Mouse (Mus musculus): ENCODE data around the gene Arl1.
"Not testable (repeated sequence)": the region's sequence is repeated elsewhere in the genome, so short reads cannot be mapped to it uniquely, and the experiment has no call there.

Gene Arl1

DNA sequence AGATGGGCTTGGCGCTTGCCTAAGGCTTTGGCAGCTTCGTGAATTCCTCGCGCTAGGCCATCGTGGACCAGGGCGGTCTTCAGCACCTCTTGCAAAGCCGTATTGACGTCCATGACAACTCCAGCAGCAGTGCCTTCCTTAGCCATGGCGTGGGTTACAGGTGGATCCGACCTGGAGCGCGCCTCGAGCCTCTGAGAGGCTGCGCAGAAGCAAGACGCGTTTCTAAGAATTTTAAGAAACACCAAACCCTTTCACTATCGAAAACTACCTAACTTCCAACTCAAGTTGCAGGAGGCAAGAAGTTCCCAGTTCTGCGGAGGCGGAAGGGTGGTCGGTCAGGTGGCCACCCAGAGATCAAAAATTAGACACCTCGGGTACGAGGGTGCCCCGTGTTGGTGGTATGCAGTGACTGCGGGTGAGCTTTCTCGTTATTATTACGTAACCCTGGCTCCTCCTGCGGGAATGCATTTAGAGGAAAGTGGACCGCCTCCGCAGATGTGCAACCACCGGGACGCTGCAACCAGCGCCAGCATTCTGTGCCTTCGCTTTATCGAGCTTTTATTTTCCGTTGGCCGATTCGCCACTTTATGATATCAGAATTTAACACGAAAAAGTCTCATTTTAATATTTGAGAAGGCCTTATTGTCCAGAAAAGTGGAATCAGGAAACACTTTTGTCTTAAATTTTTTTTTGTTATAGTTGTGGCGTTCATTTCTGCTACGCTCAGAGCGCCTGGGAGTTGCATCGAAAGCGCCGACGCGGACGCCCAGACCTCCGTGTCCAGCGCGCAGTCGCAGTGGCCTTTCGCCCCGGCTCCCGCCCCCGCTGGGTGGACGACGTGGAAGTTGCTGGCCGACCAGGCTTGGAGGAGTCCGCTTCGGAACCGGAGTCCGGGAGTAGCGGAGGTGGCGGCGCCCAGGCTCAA, at the start of gene Arl1:
Arl1 (plus strand) TSS at position 288 of the 925 bp plus-strand sequence.
- peak; percentile 85 for DNase-seq (ENCODE audit: low spot score)

DNA sequence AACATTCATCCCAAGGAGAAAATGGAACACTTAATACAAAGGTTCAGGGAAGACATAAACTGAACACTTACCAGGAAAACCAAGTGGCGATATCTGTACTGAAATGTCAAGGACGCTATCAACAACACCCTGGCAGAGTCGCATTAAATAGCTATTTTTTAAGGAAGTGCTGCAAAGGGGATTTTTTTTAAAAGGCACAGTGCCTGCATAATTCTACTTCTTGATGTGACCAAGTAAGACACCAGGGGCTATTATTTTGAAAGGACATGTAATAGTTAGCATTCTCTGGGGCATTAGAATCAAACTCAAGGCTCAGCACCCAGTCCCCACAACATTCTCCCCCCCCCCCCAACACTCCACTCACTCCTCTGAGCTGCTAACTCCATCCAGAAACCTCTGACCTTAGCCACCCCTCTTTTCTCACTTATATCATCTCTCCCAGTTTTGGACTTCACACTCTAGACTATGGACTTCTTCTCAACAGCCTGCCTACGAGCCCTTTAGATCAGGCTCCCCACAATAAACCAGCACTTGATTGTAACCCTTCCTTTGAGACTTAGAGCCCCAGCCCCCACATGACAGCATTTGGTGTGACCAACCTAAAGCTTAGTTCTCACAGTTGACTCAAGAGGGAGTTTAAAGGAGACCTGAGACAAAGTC, 47.6 kb upstream of the Arl1 start:
- DNase-seq (ENCODE audit: low spot score) = no peak

DNA sequence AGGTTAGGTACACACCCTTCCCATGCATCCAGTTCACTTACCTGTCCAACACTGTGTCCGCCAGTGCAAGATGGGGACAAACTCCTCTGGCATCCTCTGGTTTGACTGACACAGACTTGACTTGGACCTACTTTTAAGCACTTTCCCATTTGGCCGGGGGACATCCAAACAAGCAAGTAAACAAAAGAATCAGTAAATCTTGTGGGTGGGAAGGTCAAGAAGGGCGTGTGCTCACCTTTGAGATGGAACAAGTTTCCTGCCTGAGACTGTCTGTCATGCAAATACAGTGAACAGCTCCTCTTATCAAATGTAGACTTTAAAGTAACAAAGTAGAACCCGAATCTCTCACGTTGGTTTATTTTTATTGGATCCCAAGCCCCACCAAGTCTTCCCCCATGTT, 45.7 kb upstream of the Arl1 start, which contains the start of gene Spic:
Spic (minus strand) TSS at position 91 of the 400 bp plus-strand sequence.
- DNase-seq (ENCODE audit: low spot score) = no peak

DNA sequence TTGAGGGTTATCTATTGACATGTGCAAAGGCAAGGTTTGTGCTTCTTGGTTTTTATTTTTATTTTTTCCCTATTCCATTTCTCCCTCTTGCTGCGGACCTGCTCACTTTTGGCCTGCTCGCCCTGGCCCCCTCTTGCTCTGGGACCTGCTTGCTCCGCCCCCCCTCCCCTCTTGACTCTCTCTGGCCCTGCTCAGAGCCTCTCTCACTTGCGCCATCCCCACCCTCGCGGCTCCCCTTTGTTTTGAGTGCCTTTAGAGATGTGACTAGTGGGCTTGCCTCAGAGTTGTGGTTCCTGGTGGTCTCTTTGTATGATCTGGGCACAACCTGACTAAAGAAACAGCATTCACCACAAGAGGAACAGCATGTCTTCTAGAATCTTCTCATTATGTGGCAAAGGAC, 29.7 kb upstream of the Arl1 start:
- no peak for DNase-seq (ENCODE audit: low spot score)

DNA sequence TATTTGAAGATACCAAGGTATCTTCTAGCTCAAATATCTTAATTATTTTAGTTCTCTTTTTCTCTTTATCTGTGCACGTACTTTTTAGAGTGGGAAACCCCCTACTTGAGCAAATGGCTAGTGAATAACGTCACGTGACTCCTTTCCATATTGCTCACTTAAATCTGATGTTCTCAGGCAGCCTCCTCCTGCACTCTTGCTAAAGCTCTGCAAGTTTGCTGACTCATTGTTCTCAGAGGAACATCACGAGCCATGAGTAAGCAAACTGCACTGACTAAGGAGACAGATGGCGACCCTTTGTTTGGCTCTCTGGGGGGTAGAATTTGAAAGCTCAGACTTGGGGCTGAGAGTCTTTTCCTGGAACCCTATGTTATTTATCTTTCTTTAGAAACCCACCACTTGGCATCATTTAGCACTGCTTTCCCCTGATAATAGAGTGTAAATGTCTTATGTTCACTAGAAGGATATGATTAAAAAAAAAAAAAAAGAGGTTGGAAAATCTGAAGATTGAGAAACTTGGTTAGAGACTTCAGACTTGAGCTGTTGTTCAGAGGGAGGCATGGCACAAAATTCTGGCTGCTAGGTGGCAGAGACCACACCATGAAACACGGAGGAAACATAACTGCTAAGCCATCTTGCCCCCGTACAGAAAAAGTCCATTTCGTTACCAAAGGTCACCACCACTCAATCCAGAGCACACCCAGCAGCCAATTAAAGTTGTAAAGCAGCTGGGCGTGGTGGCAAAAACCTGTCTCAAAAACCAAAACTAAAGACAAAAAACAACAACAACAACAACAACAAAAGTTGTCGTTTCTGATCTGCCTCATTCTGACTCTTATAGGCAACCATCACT, 21.8 kb upstream of the Arl1 start:
- DNase-seq (ENCODE audit: low spot score) = peak; percentile 45

DNA sequence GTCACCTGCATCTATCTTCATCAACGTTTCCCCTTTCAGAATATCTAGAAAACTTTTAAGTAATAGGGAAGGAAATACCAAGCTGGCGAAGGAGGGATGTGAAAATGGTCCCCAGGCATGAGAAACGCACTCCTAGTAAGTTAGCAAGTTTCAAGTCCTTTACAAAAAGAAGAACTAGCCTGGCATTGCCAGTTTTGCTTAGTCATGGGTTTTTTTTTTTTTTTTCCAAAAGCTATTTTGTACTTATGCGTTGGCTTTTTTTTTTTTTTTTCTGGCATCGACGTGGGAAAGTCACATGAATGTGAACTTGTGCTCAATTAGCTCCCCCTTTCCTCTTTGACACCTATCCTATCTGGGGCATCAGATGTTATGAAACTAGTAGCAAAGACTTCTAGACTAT, 18.3 kb upstream of the Arl1 start:
- DNase-seq (ENCODE audit: low spot score) = no peak

DNA sequence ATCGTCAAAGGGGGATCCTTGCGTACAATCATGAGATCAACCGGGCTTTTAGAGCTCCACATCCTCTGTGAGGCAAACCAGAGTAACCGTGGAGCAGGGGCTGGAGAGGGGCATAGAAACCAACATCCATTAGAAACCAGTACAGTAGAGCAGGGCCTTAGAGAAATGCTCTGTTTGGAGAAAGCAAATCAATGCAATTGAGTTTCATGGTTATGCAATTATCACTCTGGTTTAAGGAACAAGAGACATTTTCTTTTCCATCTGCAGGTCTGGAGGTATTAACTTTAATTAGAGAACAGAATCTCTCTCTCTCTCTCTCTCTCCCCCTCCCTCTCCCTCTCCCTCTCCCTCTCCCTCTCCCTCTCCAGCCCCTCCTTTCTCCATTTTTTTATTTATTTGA, 15.9 kb upstream of the Arl1 start:
- no peak for DNase-seq (ENCODE audit: low spot score)

DNA sequence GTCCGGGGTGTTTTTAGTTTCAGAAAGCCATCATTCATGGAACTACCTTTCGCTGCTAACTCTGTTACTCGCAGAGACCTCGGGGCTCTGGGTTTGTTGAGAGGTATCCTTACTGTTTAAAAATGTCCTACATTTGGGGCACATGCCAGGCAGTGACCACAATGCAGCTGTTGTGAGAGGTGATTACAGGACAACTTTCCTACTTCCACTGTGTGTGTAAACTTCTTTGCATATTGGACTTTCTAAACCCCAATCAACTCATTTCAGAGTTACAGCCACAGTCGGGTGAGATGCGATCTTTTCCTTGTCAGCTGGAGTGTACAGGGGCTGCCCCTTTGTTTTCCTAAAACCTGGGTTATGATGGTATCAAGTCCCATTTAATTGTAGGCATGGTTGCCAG, 15.0 kb upstream of the Arl1 start:
- DNase-seq (ENCODE audit: low spot score) = no peak

DNA sequence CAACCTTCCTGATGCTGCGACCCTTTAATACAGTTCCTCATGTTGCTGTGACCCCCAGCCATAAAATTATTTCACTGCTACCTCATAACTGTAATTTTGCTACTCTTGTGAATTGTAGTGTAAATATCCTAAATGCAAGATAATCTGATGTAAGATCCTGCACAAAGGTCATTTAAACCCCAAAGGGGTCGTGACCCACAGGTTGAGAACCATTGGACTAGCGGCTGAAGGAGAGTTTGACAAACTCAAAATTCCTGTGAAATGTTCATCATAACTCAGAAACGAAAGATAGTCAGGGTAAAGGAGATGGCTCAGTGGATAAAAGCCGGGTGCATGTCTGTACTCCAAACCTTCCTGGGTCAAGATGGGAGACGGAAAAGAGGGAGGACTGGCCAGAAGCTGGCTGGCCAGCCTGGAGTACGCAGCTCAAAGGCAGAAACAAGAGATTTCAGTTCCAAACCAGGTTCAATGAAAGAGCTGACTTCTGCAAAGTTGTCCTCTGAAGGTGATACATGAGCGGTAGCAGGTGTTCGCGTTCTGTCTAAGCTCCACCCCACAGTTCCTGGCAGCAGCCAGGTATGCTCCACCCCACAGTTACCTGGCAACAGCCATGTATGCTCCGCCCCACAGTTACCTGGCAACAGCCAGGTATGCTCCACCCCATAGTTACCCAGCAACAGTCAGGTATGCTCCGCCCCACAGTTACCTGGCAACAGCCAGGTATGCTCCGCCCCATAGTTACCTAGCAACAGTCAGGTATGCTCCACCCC, 13.5 kb upstream of the Arl1 start:
- no peak for DNase-seq (ENCODE audit: low spot score)

DNA sequence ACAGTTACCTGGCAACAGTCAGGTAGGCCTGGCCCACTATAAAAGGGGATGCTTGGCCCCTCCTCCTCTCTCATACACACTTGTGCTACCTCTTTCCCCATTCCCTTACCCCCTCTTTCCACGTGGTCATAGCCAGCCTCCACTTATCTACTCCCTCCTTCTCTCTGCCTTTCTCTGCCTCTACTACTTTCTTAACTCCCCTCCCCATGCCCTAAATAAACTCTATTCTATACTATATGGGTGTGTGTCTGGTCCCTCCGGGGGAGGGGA, 13.0 kb upstream of the Arl1 start:
- DNase-seq (ENCODE audit: low spot score) = no peak

DNA sequence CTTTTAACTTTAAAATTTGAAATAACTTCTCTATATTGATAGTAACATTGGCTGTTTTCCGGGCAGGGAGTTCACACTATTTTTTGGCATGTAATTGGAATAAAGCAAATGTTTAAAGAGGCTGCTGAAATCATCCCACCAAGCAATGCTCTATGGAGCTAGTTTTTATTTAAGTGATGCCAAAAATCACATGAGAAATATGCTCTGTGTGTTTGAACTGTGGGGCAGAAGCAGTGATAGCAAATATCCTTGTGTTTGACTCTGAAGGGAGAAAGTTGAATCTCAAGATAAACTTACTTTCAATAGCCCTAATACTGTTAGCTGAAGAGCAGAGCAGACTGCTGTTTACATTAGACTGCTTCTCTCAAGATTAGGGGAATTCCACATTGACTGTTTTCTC, 11.0 kb upstream of the Arl1 start:
- DNase-seq (ENCODE audit: low spot score) = no peak

DNA sequence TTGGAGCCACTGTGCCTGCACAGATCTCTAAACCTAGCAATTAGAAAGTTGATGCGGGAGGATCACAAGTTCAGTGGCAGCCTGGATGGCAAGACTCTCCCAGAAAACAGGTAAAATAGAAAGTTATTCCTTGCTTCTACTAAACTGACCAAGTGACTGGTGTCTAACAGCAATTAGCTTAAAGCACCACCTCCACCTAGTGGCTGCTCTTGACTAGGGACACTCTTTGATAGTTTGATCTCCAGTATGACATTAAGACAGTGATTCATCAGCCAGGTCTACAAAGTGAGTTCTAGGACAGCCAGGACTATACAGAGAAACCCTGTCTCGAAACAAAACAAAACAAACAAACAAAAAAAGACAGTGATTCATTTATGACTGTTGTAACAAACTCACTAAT, 5.3 kb upstream of the Arl1 start:
- DNase-seq (ENCODE audit: low spot score) = no peak

DNA sequence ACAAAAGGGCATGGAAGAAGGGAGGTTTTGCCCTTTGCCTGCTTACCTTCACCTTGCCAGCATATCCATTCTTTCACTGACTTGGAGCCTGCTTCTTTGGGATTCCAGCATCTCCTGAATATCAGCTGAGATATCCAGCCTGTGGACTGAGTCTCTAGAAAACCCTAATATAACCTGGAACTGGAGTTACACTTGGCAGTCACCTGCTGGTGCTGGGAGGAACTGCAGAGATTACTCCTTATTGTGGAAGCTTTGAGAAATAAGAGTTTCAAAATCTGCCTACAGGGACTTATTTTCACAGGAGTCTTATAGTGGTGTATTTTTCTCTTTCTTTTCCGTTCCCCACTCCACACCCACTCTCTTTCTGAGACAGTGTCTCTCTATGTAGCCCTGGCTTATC, 3.5 kb upstream of the Arl1 start:
- DNase-seq (ENCODE audit: low spot score) = peak; percentile 45

DNA sequence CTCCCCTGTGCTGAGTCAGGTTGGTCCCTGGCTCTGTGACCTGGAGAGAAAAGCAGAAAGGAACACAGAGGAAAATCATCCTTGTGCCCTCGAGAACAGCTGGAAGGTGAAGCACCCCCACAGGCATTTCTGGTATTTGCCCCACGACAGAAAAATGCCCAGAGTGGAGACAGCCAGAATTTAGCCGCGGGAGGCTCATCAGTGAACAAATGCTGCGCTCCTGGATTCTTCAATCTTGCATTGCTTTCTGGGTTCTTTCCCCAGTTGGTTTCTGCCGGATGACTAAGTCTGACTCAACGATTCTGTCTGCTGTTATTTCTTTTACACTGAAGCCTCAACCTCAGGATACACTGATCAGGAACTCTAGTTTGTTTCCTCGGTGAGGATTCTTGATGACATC, 2.5 kb upstream of the Arl1 start:
- DNase-seq (ENCODE audit: low spot score) = no peak

DNA sequence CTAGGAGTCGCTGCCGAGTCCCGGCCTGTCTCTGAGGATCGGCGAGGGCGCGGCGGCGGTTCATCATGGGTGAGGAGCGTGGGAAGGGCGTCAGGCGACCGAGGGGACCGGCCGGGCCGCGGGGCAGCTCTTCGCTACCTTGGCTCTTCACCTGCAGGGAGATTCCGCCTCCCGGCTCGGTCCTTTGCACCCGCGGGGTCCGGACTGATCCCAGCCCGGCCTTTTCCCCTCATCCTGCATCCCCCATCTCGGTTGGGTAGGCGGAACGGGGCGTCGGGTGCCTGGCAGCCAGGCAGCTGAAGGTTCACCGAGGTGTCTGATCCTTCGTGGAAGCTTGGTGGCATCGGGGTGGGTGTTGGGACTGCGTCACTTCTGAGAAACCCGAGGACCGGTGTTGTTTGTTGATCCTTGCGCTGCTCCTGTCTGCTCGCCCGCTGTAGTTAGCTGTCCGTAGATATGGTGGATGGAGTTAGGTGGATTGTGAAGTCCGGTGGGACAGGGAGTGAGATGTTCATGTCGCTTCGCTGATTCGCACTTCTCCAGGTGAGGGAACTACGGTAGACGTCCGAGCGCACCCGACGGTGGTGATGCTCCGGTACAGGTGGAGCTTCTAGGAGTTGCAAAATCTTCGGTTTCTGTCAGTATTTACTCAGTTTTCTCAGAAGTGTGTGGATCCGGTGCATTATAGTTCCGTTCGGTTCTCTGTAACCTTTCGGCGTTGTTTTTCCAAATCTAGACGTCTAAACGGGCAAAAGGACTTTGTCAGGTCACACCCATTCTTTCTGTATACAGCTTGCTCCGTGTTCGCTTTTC, 1.0 kb downstream of the Arl1 start:
- no peak for DNase-seq (ENCODE audit: low spot score)

DNA sequence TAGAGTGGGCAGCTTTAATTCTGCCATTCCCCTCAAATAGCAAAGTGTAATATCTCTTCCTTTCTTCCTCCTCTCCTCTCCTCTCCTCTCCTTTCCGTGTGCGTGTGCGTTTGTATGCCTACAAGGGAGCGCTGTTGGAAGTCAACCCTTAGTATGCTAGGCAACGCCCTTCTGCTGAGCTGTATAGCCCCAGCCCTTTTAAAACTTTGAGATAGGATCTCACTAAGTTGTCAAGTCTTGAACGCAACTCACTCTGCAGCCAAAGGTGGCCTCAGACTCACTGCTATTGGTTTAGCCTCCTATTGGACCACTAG, 1.6 kb downstream of the Arl1 start:
- DNase-seq (ENCODE audit: low spot score) = no peak

DNA sequence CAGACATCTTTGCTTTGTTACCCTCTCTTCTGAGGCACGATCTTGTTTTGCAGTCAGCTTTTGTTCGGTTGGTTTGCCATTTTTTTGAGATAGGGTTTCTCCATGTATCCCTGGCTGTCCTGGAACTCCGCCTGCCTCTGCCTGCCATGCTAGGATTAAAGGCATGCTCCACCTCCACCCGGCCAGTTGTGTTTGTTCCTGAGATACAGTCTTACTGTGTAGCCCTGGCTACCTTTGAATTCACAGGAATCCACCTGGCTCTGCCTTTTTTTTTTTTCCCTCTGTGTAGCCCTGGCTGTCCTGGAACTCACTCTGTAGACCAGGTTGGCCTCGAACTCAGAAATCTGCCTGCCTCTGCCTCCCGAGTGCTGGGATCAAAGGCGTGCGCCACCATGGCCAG, 8.4 kb downstream of the Arl1 start:
- not testable (repeated sequence) for DNase-seq (ENCODE audit: low spot score)

DNA sequence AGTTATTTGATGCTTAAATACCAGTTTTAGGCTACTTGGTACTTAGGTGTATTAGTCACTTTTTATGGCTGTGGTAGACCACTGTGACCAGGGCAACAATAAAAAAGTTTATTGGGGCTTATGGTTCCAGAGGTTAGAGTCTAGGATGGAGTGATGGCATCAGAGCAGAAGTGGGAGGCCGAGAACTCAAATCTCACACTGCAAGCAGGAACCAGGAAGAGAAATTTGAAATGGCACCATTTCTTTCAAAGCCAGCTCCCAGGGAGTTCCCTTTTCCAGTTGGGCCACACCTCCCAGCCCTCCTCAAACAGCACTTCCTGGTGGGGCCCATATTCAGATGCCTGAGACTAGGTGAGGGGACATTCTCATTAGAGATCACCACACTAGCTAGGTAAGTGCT, 9.2 kb downstream of the Arl1 start:
- DNase-seq (ENCODE audit: low spot score) = no peak

DNA sequence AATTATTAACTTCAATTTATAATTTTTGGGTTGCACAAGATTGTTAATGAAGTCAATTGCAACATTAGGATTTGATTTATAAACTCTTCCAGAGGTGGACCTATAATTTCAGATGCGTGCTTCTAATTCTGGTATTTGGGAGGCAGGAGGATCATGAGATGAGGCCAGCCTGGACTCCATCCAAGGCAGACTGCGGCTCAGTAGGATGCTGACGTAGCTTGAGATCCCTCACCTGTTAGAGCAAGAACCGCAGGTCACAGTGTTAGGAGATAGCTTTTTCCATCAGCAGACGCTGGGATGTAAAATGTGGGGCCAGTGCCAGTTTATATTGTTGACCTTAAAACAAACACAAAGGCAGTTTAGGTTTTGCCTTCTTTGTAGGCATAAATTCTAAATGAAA, 10.1 kb downstream of the Arl1 start:
- DNase-seq (ENCODE audit: low spot score) = no peak

DNA sequence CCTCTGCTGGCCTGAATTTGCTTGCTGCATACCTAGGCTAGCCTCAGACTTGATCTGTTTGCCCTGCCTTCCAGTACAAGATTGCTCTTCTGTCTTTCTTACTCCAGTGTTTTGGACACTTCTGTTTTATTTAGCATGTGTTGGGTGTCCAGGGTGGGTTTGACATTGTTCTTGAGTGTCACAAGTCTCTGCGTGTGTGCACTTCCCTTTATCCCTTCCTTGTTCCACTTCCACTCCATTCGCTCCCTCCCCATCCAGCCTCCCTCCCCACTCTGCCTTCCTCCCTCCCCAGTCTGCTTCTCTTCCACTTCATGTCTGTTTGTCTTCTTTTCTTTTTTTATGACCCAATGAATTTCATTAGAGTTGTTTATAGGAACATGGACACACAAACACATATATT, 10.8 kb downstream of the Arl1 start:
- DNase-seq (ENCODE audit: low spot score) = no peak

DNA sequence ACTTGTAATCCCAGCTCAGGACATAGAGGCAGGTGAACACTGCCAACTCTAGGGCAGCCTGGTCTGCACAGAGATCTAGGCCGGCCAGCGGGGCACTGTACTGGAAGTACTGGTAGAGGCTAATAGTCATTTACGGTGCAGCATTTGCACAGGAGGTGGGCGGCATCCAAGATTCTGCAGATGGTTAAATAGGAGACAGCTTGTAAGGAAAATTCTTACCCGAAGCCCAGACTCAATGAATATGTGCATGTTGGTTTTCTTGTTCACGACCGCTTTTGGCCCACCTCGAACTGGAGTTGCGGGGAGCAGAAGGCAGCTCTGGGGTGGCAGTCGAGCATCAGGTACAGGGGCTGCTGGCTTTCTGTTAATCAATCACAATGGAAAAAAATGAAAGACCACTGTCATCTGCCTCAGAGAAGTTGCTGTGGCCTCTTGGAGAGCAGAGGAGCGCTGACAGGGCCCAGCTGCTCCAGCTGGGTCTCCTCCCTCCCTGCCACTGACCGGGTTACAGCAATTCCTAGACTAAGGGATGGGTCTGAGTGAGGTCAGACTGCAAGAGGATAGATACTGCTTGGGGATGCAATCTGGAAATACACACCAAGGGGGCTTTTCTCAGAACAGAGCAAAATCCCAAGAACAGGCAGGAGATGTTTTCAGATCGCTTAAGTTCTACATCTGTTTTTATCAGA, 31.0 kb downstream of the Arl1 start:
- DNase-seq (ENCODE audit: low spot score) = no peak

Data from left cerebral cortex, adult 11 months (tissue).